Mouse (Mus musculus) lung, adult 18-20 months (tissue): ENCODE measurements around the gene Mdga1.
"Not testable (repeated sequence)": the region's sequence is repeated elsewhere in the genome, so short reads cannot be mapped to it uniquely, and the experiment has no call there.

ENCODE experiments used
- DNase-seq, 2 experiments: peaks; one replicate each; pipeline ENCODE4 v3.0.0; 2022; ENCODE audit warnings: mixed read lengths in 2 of 2

Gene Mdga1

GRCm38 (mm10) chr17:29796086-29796485 lies 173.8 kb downstream of the Mdga1 start:
- peak; percentile 51 to 65 for DNase-seq

GRCm38 (mm10) chr17:29795050-29795770 lies 174.7 kb downstream of the Mdga1 start:
- DNase-seq: no peak

- no peak for DNase-seq
Measured at GRCm38 (mm10) chr17:29791531-29792050, 178.3 kb downstream of the Mdga1 start.

- DNase-seq: no peak
Measured at GRCm38 (mm10) chr17:29790231-29790740, 179.6 kb downstream of the Mdga1 start.

- no peak for DNase-seq
Measured at GRCm38 (mm10) chr17:29789715-29790114, 180.2 kb downstream of the Mdga1 start.

GRCm38 (mm10) chr17:29788573-29788972 lies 181.3 kb downstream of the Mdga1 start:
- DNase-seq: no peak

- no peak for DNase-seq
Measured at GRCm38 (mm10) chr17:29784820-29785219, 185.1 kb downstream of the Mdga1 start.

- DNase-seq: not testable (repeated sequence)
Measured at GRCm38 (mm10) chr17:29781472-29781871, 188.4 kb downstream of the Mdga1 start.

GRCm38 (mm10) chr17:29778021-29778420 lies 191.9 kb downstream of the Mdga1 start:
- no peak for DNase-seq
